In the genomic region with DNA sequence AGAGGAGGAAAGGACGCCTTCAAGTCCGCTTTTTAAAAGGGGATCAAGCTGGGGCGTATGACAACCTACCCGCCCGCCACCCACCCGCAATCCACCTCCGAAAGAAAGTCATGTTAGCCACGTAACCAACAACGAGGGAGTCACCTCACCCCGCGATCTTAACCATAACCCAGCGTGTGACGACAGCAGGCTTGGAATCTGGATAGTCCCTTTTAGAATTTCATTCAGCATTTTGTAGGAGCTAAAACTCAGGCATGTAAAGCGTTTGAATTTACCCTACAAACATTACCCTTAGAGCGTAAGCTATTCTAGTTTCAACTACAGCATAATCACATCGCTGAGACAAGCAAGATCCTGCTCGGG, we compare ENCODE assay signal across 9 mouse cellular contexts. TPM values are rescaled to one million over a fixed set of nuclear protein-coding genes. Genes with fewer than 3 reads are reported as not detected.
A peak's percentile ranks its signal among the peaks of the same experiment; 100 is the strongest.
DNase-seq lines count a peak whose midpoint lies in the region; ATAC-seq and TF ChIP-seq lines count a peak whose summit lies in the region.
"Had no signal": no experiment of that assay in that cellular context is flagged by ENCODE, and none has a peak within 500 bp of the region (broad histone marks: within the 10 kb centered on the region; RNA-seq: fewer than 3 reads in every experiment).

No protein-coding gene starts in this region.

- in situ Hi-C loops in Patski (cut with MboI; ENCODE audit: low pct_unique_long_range_greater_than_20kb), result no loop called here

- peak overlapping the region; percentile 92 for H3K4me3 ChIP-seq in heart, embryonic 16.5 days (ENCODE audit: low read length)
- peak overlapping the region; percentile 71 for H3K4me3 ChIP-seq in hindbrain, embryonic 11.5 days (ENCODE audit: low read depth, low read length)

- peak overlapping the region; percentile 95 for H3K27ac ChIP-seq in heart, embryonic 16.5 days (ENCODE audit: low read length)
- H3K27ac ChIP-seq in hindbrain, embryonic 11.5 days (ENCODE audit: low read depth, low read length), result peak overlapping the region; percentile 79

- peak; percentile 10 for ATAC-seq in heart, embryonic 16.5 days (replicated peaks; ENCODE audit: extremely low read depth, insufficient read depth, low FRiP score)
- ATAC-seq in Patski, result peak; percentile 49
- ATAC-seq in hindbrain, embryonic 11.5 days (ENCODE audit: low FRiP score), result no peak
- peak; percentile 15 for ATAC-seq in megakaryocyte-erythroid progenitor cell, adult 5-6 weeks (replicated peaks; ENCODE audit: low FRiP score, low TSS enrichment, poor library complexity, severe bottlenecking)

- POLR2A ChIA-PET in Patski (lab: Charles Lee), result no interaction called here

- intact Hi-C loops in heart, postnatal 36 days (cut with DNase I), result loop anchor here (1.0 to 2.0 kb wide), 3 partner anchors 42 to 108 kb away; no protein-coding TSS in a partner anchor

- CTCF ChIA-PET in Patski (lab: Charles Lee), result no interaction called here

- peaks cover 3% of the 10 kb centered on the region; the same call in 1 of the 2 replicates for H3K36me3 ChIP-seq in heart, embryonic 16.5 days (ENCODE audit: control insufficient read depth, insufficient read depth)
- no peaks in the 10 kb centered on the region for H3K36me3 ChIP-seq in hindbrain, embryonic 11.5 days (ENCODE audit: control insufficient read depth, insufficient read depth, low read length)

- no peak for DNase-seq in heart, postnatal 36 days
- DNase-seq in Patski (ENCODE audit: low read depth, low spot score), result no peak
- no peak for DNase-seq in hindbrain, embryonic 11.5 days (ENCODE audit: low spot score)
- no peak for DNase-seq in right cerebral cortex, postnatal 14 days
- DNase-seq in frontal cortex, postnatal 14 days (ENCODE audit: low spot score in 2 of 2), result no peak
- no peak for DNase-seq in kidney, adult 8-10 months

- H3K4me2 ChIP-seq in heart, embryonic 16.5 days (ENCODE audit: low read depth, low read length), result peak overlapping the region; percentile 95
- H3K4me2 ChIP-seq in hindbrain, embryonic 11.5 days (replicated peaks; ENCODE audit: low read depth, low read length), result peak overlapping the region; percentile 92

- no peaks in the 10 kb centered on the region for H3K27me3 ChIP-seq in heart, embryonic 16.5 days (ENCODE audit: control insufficient read depth, insufficient read depth, low read length)
- no peaks in the 10 kb centered on the region for H3K27me3 ChIP-seq in Patski
- H3K27me3 ChIP-seq in hindbrain, embryonic 11.5 days (ENCODE audit: control insufficient read depth, insufficient read depth, low read length), result no peaks in the 10 kb centered on the region

- no peaks in the 10 kb centered on the region for H3K9me3 ChIP-seq in heart, embryonic 16.5 days (replicated peaks; ENCODE audit: control insufficient read depth, low read length)
- no peaks in the 10 kb centered on the region for H3K9me3 ChIP-seq in hindbrain, embryonic 11.5 days (ENCODE audit: control insufficient read depth, low read length)

- TF ChIP-seq CTCF in Patski (IDR thresholded peaks at IDR 0.05), result no peak

- peaks cover 12% of the 10 kb centered on the region for H3K4me1 ChIP-seq in heart, embryonic 16.5 days (ENCODE audit: control insufficient read depth, insufficient read depth, low read length)
- H3K4me1 ChIP-seq in hindbrain, embryonic 11.5 days (replicated peaks; ENCODE audit: control insufficient read depth, insufficient read depth, low read length), result no peaks in the 10 kb centered on the region

- H3K9ac ChIP-seq in heart, embryonic 16.5 days (ENCODE audit: low read length), result peak overlapping the region; percentile 94
- peak overlapping the region; percentile 79 for H3K9ac ChIP-seq in hindbrain, embryonic 11.5 days (ENCODE audit: low read depth, low read length)

- under 1% methylated on average over 17 of the region's 17 CpGs for WGBS in heart, embryonic 16.5 days
- WGBS in hindbrain, embryonic 11.5 days, result 1% methylated on average over 17 of the region's 17 CpGs

RNA-seq across cellular contexts. Expression of a gene that starts 0.5 kb away (rescaled TPM):
- polyA plus RNA-seq in heart, embryonic 16.5 days (2015; fragmentation: Nextera tagmentation; extraction: Ambion mirVana), result 30.4 and 34.9 TPM in 2 replicates
- 10 to 100 TPM; 22.7 to 24.0 TPM for total RNA-seq in heart, postnatal 36 days (2021)
- polyA plus RNA-seq in Patski (2021), result 41.9 TPM
- 19.2 and 22.4 TPM in 2 replicates for polyA plus RNA-seq in hindbrain, embryonic 11.5 days (2014; fragmentation: Nextera tagmentation; extraction: Ambion mirVana)
- 25.1 and 30.0 TPM in 2 replicates for total RNA-seq in megakaryocyte-erythroid progenitor cell, adult 5-6 weeks (2014; fragmentation: Nextera tagmentation)
- 17.9 and 30.3 TPM in 2 replicates for total RNA-seq in megakaryocyte-erythroid progenitor cell, adult 5-6 weeks (2017)

RNA-seq across cellular contexts. Expression of a gene that starts 17.2 kb away (rescaled TPM):
- polyA plus RNA-seq in heart, embryonic 16.5 days (2015; fragmentation: Nextera tagmentation; extraction: Ambion mirVana), result 0.30 and 0.59 TPM in 2 replicates
- 1 to 10 TPM in 1 of 2 experiments, not detected in 1; 1.7 TPM for total RNA-seq in heart, postnatal 36 days (2021)
- 0.13 TPM for polyA plus RNA-seq in Patski (2021)
- polyA plus RNA-seq in hindbrain, embryonic 11.5 days (2014; fragmentation: Nextera tagmentation; extraction: Ambion mirVana), result 0.36 and 0.99 TPM in 2 replicates
- not detected in 2 replicates for total RNA-seq in megakaryocyte-erythroid progenitor cell, adult 5-6 weeks (2014; fragmentation: Nextera tagmentation)
- not detected in 2 replicates for total RNA-seq in megakaryocyte-erythroid progenitor cell, adult 5-6 weeks (2017)
- polyA plus RNA-seq: large intestine, adult 2 months had no signal

RNA-seq across cellular contexts. Expression of a gene that starts 43.2 kb away (rescaled TPM):
- 49.1 and 55.1 TPM in 2 replicates for polyA plus RNA-seq in heart, embryonic 16.5 days (2015; fragmentation: Nextera tagmentation; extraction: Ambion mirVana)
- total RNA-seq in heart, postnatal 36 days (2021), result 10 to 100 TPM; 59.9 to 63.2 TPM
- polyA plus RNA-seq in Patski (2021), result 101 TPM
- 137 and 140 TPM in 2 replicates for polyA plus RNA-seq in hindbrain, embryonic 11.5 days (2014; fragmentation: Nextera tagmentation; extraction: Ambion mirVana)
- 201 and 242 TPM in 2 replicates for total RNA-seq in megakaryocyte-erythroid progenitor cell, adult 5-6 weeks (2014; fragmentation: Nextera tagmentation)
- total RNA-seq in megakaryocyte-erythroid progenitor cell, adult 5-6 weeks (2017), result 352 and 418 TPM in 2 replicates
